Mouse (Mus musculus): ENCODE data around the gene Egfl6. TPM values are rescaled to one million over a fixed set of nuclear protein-coding genes. Genes with fewer than 3 reads are reported as not detected.
"Not testable (repeated sequence)": the region's sequence is repeated elsewhere in the genome, so short reads cannot be mapped to it uniquely, and the experiment has no call there.

Egfl6 gene
- polyA plus RNA-seq, 1 experiment from 2014 or later: 1.1 TPM

- H3K4me2 ChIP-seq: no peak overlapping the region
- no peak overlapping the region for H3K27ac ChIP-seq
- H3K9ac ChIP-seq: no peak overlapping the region
- no peaks in the 10 kb centered on the region for H3K36me3 ChIP-seq
- no peaks in the 10 kb centered on the region for H3K27me3 ChIP-seq
- peaks cover 31% of the 10 kb centered on the region for H3K4me1 ChIP-seq (replicated peaks)
- 56% methylated on average over 3 of the region's 3 CpGs for WGBS (ENCODE audit: insufficient replicate concordance)
- no peak overlapping the region for H3K4me3 ChIP-seq (replicated peaks)
- ATAC-seq (ENCODE audit: low read depth): no peak
- H3K9me3 ChIP-seq (replicated peaks): no peaks in the 10 kb centered on the region
- DNase-seq: no peak
Observed at GRCm38 (mm10) chrX:166515923-166516322, 69.6 kb downstream of the Egfl6 start.

DNA sequence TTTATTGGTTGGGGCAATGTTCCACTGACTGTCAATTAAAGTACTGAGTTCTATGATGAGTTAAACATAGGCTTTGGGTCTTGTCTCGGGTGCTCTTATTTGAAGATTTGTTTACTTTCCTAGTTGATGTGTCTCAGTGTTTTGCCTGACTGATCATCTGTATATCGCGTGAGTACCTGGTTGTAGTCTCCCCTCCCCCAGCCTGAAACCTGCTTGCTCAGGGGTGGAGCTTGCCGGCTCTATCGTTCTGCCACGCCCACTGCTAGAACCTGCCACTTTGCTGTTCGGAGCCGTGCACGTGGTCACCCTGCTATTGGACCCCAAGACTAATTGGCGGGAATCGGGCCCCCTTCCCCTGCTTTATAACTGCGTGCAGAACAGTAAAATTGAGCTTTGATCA, 71.5 kb downstream of the Egfl6 start:
- H3K4me3 ChIP-seq (replicated peaks); H3K9me3 ChIP-seq (replicated peaks); H3K27ac ChIP-seq; H3K36me3 ChIP-seq; H3K9ac ChIP-seq; H3K27me3 ChIP-seq; ATAC-seq (ENCODE audit: low read depth): not testable (repeated sequence)
- WGBS (ENCODE audit: insufficient replicate concordance): 18% methylated on average over 12 of the region's 12 CpGs
- DNase-seq: peak; percentile 52
- H3K4me1 ChIP-seq (replicated peaks): peaks cover 33% of the 10 kb centered on the region
- H3K4me2 ChIP-seq: peak overlapping the region; percentile 47

DNA sequence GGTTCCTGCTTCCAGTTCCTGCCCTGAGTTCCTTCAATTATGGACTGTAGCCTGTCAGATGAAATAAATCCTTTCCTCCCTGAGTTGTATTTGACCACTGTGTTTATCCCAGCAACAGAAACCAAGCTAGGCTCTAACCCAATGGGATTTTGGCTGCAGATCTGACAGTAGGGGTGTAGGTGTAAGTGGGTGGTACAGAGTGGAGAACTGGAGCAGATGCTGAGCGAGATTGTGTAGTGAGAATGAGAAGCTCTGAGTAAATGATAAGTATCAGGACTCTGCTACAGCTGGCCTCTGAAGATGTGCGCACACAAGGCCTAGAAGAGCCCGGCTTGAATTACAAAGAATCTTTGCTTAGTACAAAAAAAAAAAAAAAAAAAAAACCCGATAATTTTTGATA, 73.4 kb downstream of the Egfl6 start:
- H3K9me3 ChIP-seq (replicated peaks): no peaks in the 10 kb centered on the region
- peaks cover 35% of the 10 kb centered on the region for H3K4me1 ChIP-seq (replicated peaks)
- no peak overlapping the region for H3K4me3 ChIP-seq (replicated peaks)
- 50% methylated on average over 4 of the region's 4 CpGs for WGBS (ENCODE audit: insufficient replicate concordance)
- no peak overlapping the region for H3K9ac ChIP-seq
- H3K36me3 ChIP-seq: no peaks in the 10 kb centered on the region
- ATAC-seq (ENCODE audit: low read depth) (no peak), DNase-seq (peak; percentile 11)
- H3K27me3 ChIP-seq: no peaks in the 10 kb centered on the region
- H3K4me2 ChIP-seq: no peak overlapping the region
- no peak overlapping the region; the same call in 1 of the 2 replicates for H3K27ac ChIP-seq

DNA sequence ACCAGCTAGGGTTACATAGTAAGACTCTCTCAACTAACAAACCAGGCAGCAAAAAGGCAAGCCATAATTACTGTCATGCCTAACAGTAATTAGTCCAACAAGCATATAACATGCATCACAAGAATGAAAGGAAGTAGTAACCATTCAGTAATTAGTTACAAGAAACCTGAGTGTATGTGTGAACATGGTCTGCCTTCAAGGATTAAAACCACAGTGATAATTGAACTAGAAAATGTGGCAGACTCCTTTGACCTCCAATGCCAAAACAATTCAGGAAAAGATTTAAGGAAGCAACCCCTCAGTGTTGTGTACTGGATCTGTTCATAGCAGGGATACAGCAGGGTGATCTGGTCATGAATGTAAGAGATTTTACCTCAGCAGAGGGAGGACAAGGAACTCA, 74.4 kb downstream of the Egfl6 start:
- H3K9ac ChIP-seq: peak overlapping the region; percentile 56; the same call in 1 of the 2 replicates
- no peaks in the 10 kb centered on the region for H3K9me3 ChIP-seq (replicated peaks)
- peaks cover 35% of the 10 kb centered on the region for H3K4me1 ChIP-seq (replicated peaks)
- peak overlapping the region; percentile 57 for H3K4me2 ChIP-seq
- H3K27ac ChIP-seq: no peak overlapping the region; the same call in 1 of the 2 replicates
- H3K36me3 ChIP-seq: no peaks in the 10 kb centered on the region
- peak overlapping the region; percentile 69 for H3K4me3 ChIP-seq (replicated peaks)
- no peaks in the 10 kb centered on the region for H3K27me3 ChIP-seq
- ATAC-seq (ENCODE audit: low read depth) (no peak), DNase-seq (no peak)

GRCm38 (mm10) chrX:166509761-166510738, 75.5 kb downstream of the Egfl6 start:
- no peaks in the 10 kb centered on the region for H3K9me3 ChIP-seq (replicated peaks)
- peak overlapping the region; percentile 89 for H3K27ac ChIP-seq
- peak overlapping the region; percentile 59 for H3K4me2 ChIP-seq
- H3K4me1 ChIP-seq (replicated peaks): peaks cover 35% of the 10 kb centered on the region
- H3K27me3 ChIP-seq: no peaks in the 10 kb centered on the region
- H3K9ac ChIP-seq: peak overlapping the region; percentile 78
- ATAC-seq (ENCODE audit: low read depth) (peak; percentile 97), DNase-seq (peak; percentile 91)
- 21% methylated on average over 59 of the region's 65 CpGs for WGBS (ENCODE audit: insufficient replicate concordance)
- H3K4me3 ChIP-seq (replicated peaks): peak overlapping the region; percentile 69
- H3K36me3 ChIP-seq: no peaks in the 10 kb centered on the region

DNA sequence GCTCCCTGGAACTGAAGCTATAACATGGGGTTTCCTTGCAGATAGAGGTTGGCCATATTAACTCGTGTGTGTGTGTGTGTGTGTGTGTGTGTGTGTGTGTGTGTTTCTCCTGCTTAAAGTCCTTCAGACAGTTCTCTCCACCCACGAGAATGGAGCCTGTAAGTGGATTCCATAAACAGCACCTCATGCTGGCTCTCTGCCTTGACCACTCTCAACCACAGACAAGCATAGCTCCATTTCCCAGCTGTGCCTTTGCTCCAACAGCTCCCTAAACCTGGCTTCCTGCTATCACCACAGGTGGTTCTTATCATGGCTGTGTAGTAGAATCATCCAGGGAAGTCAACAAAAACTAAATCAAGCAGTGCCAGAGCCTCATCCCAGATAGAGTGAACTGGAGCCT, 81.1 kb downstream of the Egfl6 start:
- 26% methylated on average over 2 of the region's 2 CpGs for WGBS (ENCODE audit: insufficient replicate concordance)
- no peaks in the 10 kb centered on the region for H3K27me3 ChIP-seq
- no peak overlapping the region for H3K27ac ChIP-seq
- ATAC-seq (ENCODE audit: low read depth): no peak
- no peak overlapping the region for H3K4me2 ChIP-seq
- H3K9me3 ChIP-seq (replicated peaks): no peaks in the 10 kb centered on the region
- H3K4me1 ChIP-seq (replicated peaks): peaks cover 3% of the 10 kb centered on the region
- no peak for DNase-seq
- H3K36me3 ChIP-seq: no peaks in the 10 kb centered on the region
- H3K4me3 ChIP-seq (replicated peaks): no peak overlapping the region
- no peak overlapping the region for H3K9ac ChIP-seq

DNA sequence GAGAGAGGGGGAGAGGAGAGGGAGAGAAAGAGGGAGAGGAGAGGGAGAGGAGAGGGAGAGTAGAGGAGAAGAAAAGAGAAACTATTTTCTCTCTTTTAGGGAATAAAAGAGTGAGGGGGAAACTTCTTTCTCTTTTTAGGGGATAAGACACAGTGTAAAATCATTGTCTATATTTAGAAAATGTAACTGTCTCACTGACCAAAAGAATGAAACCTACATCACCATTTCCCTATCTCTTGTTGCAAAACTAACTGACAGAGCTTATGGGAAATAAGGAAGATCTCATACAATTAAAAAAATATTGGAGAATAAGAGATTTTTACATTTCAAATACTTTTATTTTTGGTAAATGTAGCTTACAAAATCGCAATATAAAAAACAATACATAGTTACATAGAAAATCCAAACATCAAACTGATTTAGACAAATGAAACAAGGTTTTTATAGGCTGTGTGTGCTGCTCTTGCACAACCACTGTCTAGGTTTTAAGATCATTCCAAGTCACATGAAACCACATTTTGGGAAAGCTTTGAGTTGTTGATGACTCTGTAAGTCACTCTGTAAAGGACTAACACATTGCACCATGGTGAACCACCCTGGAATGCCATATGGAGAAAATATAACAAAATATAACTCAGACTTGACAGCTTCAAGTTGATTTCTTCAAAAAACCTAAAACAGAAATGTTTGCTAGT, 85.9 kb downstream of the Egfl6 start:
- H3K4me2 ChIP-seq: no peak overlapping the region
- H3K9ac ChIP-seq: no peak overlapping the region
- DNase-seq (no peak), ATAC-seq (ENCODE audit: low read depth) (no peak)
- 58% methylated on average over 1 of the region's 1 CpGs for WGBS (ENCODE audit: insufficient replicate concordance)
- no peak overlapping the region for H3K27ac ChIP-seq
- H3K4me1 ChIP-seq (replicated peaks): no peaks in the 10 kb centered on the region
- H3K27me3 ChIP-seq: no peaks in the 10 kb centered on the region
- no peak overlapping the region for H3K4me3 ChIP-seq (replicated peaks)
- H3K9me3 ChIP-seq (replicated peaks): no peaks in the 10 kb centered on the region
- H3K36me3 ChIP-seq: no peaks in the 10 kb centered on the region

DNA sequence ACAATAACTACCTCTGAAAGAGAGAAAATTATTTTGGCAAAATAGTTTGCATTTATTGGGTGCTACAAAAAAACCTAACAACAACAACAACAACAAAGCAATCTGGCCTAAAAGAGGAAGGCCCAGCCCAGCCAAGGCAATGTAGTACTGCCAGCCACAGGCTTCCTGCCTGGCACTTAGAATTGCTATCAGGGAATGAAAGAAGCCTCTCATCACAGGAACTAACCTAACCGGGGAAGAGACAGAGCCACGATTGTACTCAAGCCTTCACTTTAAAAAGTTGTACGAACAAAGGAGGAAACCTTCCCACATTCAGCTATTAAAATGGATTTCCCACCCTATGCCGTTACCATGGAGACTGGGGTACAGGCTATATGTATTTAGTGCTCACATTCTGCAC, 87.7 kb downstream of the Egfl6 start:
- H3K4me3 ChIP-seq (replicated peaks): no peak overlapping the region
- no peaks in the 10 kb centered on the region for H3K9me3 ChIP-seq (replicated peaks)
- H3K27ac ChIP-seq: no peak overlapping the region
- 44% methylated on average over 4 of the region's 4 CpGs for WGBS (ENCODE audit: insufficient replicate concordance)
- no peak overlapping the region for H3K4me2 ChIP-seq
- H3K4me1 ChIP-seq (replicated peaks): no peaks in the 10 kb centered on the region
- DNase-seq (no peak), ATAC-seq (ENCODE audit: low read depth) (no peak)
- no peaks in the 10 kb centered on the region for H3K27me3 ChIP-seq
- no peak overlapping the region for H3K9ac ChIP-seq
- H3K36me3 ChIP-seq: no peaks in the 10 kb centered on the region

DNA sequence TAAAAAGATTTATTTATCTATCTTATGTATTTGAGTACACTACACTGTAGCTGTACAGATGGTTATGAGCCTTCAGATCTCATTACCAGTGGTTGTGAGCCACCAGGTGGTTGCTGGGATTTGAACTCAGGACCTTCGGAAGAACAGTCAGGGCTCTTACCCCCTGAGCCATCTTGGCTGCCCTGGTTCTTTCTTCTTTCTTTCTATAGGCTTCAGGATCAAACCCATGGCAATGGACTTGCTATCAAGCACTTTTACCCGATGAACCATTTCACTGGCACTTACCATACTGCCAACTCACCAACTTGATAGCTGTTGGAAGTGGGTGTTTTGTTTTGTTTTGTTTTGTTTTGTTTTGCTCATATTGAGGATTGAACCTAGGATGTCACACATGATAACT, 90.5 kb downstream of the Egfl6 start:
- no peak overlapping the region for H3K4me3 ChIP-seq (replicated peaks)
- H3K27ac ChIP-seq: no peak overlapping the region
- H3K9me3 ChIP-seq (replicated peaks): no peaks in the 10 kb centered on the region
- no peaks in the 10 kb centered on the region for H3K4me1 ChIP-seq (replicated peaks)
- 79% methylated on average over 2 of the region's 2 CpGs for WGBS (ENCODE audit: insufficient replicate concordance)
- no peaks in the 10 kb centered on the region for H3K27me3 ChIP-seq
- no peaks in the 10 kb centered on the region for H3K36me3 ChIP-seq
- DNase-seq (no peak), ATAC-seq (ENCODE audit: low read depth) (no peak)
- H3K4me2 ChIP-seq: no peak overlapping the region
- H3K9ac ChIP-seq: no peak overlapping the region

DNA sequence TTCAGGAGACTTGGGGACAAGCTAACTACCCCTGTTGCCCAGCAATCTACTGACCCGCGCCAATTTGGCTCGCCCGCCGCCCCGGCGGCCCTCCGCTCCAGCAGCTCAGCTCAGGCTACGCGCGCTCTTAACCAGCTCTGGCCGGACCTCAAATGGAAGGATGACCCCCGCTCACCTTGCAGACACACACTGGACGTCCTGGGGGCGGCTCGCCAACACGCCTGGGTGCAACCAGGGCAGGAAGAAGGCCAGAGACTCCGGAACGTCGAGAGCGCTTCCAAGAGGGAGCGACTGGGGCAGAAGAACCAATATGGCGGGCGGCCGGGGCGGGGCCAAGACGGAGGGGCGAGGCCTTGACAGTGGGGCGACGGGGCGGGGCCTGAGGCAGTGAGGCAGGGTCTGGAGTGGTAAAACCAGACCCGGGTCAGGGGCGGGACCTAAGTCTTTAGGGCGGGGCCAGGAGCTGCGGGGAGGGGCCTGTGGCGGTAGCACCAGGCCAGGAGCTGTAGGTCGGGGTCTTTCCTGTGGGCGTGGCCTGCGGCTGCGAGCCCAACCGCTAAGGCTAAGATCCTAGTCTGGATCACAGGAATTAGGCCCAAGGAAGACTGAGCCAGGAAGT, 106.0 kb downstream of the Egfl6 start, which contains the start of gene Rab9:
Gene Rab9 (minus strand): TSS at position 503 of the 619 bp plus-strand sequence.
- 17% methylated on average over 41 of the region's 41 CpGs for WGBS (ENCODE audit: insufficient replicate concordance)
- peaks cover 17% of the 10 kb centered on the region for H3K4me1 ChIP-seq (replicated peaks)
- DNase-seq (peak; percentile 90), ATAC-seq (ENCODE audit: low read depth) (peak; percentile 98)
- H3K9ac ChIP-seq: peak within 1 kb of the TSS; percentile 78
- no peaks in the 10 kb centered on the region for H3K9me3 ChIP-seq (replicated peaks)
- peak within 1 kb of the TSS; percentile 72 for H3K4me3 ChIP-seq (replicated peaks)
- H3K36me3 ChIP-seq: peaks cover 6% of the 10 kb centered on the region; the same call in 1 of the 2 replicates
- H3K4me2 ChIP-seq: peak within 1 kb of the TSS; percentile 73
- H3K27me3 ChIP-seq: no peaks in the 10 kb centered on the region
- peak within 1 kb of the TSS; percentile 68 for H3K27ac ChIP-seq
